Mouse (Mus musculus): ENCODE data around the gene Gm5089.

Gm5089 gene

DNA sequence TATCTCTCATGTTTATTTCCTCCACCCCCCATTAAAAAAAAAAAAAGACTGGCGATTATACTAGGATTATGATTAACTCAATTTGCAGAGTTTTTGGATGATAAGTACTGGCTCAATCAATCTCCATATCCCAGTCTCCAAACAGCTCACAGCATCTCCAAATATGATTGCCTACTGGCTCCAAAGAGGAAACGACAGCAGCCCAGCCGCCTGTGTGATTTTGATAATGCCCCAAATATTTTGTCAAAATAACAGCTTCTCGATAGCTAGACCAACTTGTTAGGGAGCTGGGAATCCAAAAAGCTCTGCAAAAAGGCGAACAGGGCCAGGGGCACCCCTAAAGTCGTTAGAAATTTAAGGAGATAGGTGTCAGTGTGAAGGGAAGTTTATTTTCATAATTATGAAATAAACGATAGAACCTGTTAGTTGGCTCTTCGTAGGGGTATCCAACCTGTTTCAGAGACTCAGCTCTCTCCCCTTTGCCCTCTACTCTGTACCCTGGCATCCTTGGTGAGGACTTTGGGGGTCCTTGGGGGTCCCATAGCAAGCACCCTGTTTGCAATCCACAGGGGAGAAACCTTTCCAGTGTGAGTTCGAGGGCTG lies 27.2 kb upstream of the Gm5089 start:
- no peak for DNase-seq (ENCODE audit: low spot score)

DNA sequence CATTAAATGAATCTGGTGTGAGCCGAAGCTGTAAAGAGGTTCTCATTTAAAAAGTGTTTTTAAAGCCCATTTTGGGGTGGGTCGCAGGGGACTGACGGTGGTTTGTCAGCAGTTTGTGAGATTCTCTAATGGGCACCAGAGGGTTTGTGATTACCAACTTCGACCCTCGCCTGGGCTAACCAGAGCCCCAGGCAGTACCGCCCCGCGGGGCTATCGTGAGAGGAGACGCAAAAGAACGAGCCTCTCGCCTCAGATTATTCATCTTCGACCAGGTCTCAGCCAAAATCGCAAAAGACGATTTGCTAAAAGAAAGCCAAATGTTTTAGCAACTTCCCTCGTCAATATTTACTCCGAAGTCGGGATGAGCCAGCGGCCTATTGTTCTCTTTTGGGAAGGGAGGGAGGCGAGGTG lies 26.4 kb upstream of the Gm5089 start:
- DNase-seq (ENCODE audit: low spot score): no peak

DNA sequence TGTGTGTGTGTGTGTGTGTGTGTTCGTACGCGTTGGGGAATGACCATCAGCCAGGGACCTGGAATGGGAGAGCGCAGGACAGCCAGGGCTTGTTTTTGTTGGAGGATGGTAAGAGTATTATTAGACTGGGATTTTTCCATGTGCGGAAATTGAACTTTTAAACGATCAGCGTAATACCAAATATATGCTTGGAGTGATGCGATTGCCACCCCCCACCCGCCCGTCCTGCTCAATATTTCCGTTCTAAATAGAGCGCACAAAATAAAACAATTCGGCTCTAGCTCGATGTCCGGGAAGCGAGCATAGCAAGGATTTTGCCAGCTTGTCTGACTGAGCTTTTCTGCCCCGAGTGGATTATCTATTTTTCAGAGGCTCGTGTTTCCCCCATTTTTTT lies 25.9 kb upstream of the Gm5089 start:
- DNase-seq (ENCODE audit: low spot score): no peak

DNA sequence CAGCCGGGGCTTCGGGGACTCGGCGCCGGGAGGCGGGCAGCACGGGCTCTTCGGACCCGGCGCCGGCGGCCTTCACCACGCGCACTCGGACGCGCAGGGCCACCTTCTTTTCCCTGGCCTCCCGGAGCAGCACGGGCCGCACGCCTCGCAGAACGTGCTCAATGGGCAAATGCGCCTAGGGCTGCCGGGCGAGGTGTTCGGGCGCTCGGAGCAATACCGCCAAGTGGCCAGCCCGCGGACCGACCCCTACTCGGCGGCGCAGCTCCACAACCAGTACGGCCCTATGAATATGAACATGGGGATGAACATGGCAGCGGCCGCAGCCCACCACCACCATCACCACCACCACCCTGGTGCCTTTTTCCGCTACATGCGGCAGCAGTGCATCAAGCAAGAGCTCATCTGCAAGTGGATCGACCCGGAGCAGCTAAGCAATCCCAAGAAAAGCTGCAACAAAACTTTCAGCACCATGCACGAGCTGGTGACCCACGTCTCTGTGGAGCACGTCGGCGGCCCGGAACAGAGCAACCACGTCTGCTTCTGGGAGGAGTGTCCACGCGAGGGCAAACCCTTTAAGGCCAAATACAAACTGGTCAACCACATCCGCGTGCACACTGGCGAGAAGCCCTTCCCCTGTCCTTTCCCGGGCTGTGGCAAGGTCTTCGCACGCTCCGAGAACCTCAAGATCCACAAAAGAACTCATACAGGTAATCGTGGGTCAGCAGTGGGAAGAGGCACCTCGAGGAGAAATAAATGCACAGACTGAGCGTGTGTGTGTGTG lies 25.3 kb upstream of the Gm5089 start:
- DNase-seq (ENCODE audit: low spot score): no peak

DNA sequence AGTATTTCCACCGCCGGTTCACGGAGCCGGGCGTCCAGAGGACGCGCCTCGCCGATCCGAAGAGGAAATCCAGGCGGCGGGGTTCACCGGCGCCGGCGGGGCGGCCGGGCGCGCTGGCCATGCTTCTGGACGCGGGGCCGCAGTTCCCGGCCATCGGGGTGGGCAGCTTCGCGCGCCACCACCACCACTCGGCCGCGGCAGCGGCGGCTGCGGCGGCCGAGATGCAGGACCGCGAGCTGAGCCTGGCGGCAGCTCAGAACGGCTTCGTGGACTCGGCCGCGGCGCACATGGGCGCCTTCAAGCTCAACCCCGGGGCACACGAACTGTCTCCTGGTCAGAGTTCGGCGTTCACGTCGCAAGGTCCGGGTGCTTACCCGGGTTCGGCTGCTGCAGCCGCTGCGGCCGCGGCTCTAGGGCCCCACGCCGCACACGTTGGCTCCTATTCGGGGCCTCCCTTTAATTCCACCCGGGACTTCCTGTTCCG lies 24.7 kb upstream of the Gm5089 start:
- no peak for DNase-seq (ENCODE audit: low spot score)

DNA sequence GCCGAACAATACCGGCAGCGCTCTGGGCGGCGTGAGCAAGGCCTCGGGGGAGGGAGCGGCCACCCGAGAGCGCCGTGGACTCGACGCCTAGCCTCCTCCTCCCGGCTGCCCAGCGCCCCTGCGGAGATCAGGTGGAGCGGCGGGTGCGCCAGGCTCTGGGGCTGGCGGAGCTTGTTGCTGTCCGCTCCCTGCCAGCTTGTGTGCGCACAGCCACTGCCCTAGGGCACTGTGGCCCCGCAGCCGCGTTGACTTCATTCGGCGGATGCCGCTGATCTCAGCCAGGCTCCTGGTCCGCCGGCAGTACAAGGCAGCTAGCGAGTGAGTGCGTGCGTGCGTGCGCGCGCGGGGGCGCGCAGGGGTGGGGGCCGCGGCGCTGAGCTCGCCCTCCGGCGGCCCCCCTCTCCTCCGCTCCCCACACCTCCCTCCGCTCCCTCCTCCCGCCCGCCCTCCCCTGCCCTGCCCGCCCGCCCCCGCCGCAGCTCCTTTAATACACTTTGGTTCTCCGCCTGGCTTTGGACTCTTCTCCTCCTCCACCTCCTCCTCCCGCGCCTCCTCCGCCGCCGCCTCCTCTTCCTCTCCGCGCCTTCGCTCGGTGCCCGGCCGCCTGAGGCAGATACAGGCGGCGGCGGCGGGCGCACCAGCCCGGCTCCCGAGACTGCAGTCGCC lies 24.1 kb upstream of the Gm5089 start, which contains the start of gene Zic2:
Gene Zic2, plus strand, starts transcription at position 545 of the 666 bp plus-strand sequence.
- DNase-seq (ENCODE audit: low spot score): no peak

DNA sequence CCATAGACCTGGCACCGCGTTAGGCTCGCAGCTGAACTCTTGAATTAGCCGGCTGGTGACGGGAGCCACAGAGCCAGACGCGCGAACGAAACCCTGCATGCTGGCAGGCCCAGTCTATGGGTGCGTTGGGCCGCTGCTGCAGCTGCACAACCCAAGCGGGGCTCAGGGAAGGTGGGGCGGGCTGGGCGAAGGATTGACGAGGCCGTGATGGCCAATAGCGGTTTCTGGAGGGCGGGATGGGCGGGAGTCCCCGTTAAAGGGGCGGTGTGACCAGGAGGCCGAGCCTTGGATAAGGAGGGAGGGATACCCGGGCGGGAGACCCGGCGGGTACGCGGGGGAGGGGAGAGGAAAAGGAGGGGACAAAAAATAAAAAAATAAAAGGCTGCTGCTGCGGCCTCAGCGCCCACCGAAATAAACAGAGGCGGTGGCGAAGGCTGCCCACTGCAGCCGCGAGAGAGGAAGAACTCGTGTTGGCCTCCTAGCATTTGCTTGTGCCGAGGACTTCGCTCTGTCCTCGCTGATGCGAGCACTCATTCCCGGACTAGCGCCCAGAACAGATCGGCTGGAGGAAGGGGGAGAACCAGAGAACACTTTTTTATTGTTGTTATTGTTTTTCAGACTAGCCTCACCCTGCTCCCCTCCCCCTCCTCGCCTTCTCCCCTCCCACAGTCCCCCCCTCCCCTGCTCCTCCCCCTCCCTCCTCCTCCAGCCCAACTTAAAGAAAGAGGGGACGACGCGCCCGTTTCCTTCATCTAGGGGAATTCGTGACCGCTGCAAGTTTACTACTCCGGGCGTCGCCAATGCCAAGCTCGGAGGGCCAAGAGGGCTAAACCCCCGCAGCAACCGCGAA lies 23.4 kb upstream of the Gm5089 start:
- DNase-seq (ENCODE audit: low spot score): no peak

DNA sequence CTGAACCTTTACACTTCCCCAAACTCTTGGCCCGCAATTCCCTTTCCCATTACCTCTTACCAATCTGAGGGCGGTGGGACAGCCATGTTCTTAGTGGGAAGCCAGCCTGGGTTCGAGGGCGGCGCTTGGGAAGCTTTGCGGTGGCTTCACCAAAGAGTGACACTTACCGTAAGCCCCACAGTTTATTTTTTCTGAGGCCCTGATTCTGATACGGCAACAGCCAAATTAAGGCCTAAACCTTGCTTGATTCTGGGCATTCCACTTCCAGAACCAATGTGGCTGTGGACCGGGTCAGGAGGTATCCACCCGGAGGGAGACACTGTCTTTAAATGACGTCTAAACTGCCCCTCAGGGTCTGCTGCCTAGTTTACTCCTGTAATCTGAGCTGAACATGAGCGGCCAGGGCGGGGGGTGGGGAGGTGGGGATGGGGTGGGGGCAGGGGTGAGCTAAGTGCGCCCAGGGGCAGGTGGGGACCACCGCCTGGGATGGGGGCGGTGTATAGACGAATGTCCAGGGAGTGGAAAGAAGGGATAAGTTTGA lies 22.4 kb upstream of the Gm5089 start:
- DNase-seq (ENCODE audit: low spot score): no peak

DNA sequence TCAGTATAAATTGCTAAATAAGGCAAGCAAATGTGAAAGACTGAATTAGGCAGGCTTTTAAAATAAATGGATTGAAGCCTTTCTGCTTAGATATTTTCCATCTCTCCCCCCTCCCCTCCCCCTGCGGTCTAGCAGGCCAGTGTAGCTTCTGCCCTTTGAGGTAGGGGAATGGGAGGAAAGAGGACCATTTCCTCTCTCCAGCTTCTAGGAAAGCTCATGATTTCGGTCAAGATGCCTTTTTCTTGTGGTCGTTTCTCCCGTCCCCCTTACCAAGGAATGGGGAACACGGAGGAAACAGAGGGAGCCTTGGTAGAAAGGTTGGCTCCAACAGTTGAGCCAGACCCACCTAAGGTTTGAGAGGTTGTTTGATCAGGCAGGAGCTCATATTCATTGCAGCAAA lies 21.7 kb upstream of the Gm5089 start:
- DNase-seq (ENCODE audit: low spot score): no peak

DNA sequence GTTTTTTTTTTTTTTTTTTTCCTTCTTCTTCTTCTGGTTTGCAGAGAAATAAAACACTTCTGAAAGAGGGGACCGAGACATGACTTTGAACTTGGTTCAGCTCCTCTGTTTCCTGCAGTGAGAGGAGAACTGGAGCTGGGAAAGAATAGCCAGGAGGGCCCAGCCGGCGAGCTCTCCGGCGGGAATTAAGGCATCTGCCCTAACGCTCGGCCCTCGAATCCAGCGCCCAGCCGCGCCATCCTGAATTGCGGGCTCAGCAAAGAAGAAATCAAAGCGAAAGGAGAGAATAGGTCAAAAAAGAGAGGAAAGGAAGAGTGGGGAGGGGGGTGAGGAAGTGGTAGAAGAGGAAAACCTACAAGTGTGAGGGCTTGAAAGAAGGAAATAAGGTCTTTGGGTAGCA lies 21.2 kb upstream of the Gm5089 start:
- no peak for DNase-seq (ENCODE audit: low spot score)

DNA sequence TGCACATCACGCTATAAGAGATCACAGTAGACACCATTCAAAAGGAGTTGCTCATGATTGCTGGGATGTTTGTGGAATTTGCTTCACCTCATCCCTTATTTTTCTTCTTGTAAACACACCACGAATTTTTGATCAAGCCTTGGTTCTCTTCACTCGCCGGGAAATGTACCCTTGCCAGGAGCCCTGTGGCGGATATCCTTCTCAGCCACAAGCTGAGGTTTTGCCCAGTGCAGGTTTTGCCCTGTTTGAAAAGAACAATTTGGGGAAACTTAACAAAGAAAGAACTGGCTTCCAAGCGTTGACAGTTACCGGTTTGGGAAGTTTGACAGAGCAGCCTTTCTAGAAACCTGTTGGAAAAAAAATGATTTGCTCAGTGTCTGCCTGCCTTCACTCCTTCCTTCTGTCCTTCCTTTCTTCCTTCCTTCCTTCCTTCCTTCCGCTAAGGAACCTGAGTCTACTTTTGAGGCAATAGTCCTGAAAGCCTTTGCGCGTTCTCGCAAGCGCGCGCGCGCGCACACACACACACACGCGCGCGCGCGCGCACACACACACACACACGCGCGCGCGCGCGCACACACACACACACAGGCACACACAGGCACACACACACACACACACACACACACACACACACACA lies 20.7 kb upstream of the Gm5089 start:
- no peak for DNase-seq (ENCODE audit: low spot score)

DNA sequence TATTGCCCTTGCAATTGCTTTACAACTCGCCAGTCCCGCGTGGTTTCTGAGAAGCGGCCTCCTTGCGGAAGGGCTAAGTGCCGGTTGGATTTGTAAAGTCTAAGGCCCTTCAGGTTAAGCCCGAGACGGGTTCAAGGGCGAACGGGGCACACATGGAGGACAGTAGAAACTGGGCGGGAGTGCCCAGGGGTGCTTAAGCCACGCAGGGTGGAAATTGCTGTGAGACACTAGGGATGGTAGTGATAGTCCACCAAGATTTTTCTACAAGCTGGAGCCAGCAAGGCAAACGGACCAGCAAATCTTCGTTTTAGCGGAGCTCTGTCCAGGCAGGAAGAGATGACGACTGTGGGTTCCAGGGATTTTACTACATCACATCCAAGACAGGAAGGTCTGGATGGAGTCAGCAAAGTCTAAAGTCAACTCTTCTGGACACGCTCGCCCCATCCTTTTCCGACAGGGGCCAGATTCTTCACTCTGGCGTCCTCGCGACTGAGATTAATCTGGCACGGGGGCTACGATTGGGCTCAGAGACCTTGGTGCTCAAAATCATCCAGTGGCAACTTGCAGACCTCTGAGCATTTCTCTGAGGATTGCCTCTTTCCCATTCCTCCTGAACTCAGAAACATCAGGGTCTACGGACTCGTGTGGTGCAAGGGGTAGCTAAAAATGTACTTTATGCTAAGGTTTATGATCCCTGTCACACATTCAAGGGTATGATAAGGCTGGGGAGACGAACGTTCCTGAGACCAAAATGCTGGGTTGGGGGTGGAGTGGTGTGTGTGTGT lies 18.2 kb upstream of the Gm5089 start:
- DNase-seq (ENCODE audit: low spot score): no peak

DNA sequence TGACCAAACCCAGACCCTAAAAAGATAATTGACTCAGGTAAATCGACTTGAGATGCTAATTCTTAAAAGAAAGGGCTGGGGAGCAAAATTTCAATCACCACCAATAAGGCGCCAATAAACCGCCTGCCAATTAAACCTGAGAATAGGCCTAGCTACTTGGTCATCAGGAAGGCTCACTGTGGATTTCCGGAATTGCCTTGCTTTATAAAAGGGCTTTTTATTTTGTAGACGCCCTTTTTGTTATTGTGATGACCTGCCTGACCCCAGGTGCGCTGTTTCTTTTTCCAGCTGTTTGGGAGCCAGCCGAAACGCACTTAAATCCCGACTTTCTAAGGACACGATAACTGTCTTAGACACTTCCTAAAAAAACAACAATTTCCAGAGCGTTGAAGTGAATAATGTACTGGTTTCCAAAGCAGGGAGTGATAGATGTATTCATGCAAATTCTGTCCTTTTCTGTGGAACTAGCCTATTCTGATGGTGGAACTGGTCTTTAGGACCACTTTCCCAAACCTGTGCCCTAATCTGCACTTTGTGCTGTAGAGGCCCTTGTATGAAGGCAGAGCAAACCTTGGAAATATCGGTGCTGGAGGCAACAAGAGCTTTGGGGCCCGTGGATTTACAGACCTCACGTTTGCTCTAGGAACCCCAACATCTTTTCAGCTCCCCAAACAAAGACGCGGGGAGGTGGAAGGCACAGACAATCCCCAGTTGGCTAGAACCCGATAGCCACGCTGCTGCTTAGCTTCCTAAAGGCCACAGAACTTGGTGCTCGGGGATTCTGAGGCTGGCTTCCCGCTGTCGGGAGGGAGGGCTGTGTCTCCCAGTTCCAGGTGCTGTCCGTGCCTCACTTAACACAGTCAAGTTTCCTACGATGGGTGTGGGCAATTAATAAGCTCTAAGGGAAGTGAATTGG lies 17.3 kb upstream of the Gm5089 start:
- no peak for DNase-seq (ENCODE audit: low spot score)

DNA sequence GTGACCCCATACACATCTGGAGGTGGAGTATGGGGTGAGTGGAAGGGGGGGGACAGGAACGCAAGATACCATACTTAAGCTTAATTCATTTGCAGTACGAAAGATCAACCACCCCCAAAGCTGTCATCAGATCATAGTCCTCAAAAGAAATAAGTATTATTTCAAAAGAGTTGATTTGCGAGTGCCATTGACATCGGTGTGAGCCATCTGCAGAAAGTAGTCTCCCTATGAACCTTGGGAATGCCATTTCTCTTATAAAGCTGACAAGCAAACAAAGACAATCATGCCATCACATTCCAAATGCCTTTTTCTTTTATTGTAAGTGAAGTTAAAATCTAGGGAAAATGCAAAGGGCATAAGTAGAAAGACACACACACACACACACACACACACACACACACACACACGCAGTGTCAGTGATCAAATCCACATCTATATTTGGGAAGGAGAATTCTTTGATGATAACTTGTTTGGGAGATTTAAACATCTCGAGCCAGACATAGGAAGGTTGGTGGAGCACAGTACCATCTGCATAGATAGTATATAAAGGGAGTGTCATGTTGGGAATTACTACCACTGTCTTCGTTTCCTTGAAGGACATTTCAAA lies 15.9 kb upstream of the Gm5089 start:
- DNase-seq (ENCODE audit: low spot score): no peak

DNA sequence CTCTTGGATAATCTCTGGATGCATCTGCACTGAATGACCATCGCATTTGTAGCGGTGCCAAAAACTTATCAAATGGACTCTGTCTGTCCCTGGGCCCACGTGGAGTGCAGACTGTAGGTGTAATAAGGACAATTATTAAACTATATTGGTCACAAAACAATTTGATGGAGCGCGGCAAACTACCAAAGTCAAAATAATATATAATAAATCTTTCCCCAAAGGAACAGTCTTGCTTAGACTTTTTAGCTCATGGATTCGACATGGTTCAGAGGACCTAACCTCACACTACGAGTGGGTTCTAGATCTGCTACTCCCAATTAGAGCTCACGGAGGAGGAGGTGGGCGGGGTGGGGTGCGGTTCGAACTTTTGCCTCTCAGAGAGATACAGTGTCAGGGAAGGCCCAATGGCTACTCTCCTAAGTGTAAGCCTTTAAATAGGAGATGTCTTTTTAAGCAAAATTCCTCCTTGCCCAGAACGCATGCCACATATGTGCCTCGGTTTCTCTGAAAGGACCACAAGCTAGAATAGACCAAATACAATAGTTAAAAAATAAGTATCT lies 15.1 kb upstream of the Gm5089 start:
- DNase-seq (ENCODE audit: low spot score): no peak

DNA sequence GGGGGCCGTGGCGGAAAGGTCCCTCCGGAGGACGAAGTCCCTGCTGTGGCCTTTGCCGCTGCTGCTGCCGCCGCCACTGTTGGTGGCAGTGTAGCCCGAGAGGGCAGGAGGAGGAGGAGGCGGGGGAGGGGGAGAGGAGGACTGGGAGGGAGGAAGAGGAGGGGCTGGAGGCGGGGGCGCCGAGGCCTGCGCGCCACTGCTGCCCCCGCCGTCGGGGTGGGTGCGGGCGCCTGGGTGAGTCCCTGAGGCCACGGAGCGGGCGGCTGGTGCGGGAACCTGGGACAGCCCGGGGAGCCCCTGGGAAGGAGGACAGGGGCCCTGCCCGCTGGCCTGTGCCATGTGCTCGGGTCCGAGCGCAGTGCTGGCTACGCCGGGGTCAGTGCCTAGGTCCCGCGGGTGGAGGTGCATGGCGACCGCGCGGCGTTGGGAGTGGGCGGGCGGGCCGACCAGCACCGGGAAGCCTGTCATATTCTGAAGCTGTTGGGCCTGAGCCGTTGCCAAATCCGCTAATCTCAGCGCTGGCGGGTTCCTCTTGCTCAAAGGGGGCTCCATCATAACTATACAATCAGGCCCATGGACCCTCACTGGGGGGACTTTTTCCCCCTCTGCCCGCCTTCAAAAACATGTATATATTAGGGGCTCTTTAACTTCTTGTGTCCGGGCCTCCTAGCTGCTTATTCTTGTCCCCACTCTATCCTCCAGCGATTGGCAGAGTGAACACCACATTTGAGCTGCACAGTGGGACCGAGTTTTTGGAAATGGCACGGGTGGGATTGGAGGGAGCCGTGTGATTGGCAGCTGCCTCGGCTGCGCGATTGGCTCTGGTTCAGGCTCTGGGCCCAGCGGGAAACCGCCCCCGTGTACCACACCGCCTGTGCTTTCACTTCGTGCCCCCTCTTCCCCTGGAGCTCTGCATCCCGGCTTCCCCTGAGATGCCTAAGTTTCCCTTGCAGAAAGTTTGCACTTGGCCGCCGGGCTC lies 14.1 kb upstream of the Gm5089 start, which contains the start of gene Zic5:
Gene Zic5, minus strand, starts transcription at position 915 of the 979 bp plus-strand sequence.
- no peak for DNase-seq (ENCODE audit: low spot score)

DNA sequence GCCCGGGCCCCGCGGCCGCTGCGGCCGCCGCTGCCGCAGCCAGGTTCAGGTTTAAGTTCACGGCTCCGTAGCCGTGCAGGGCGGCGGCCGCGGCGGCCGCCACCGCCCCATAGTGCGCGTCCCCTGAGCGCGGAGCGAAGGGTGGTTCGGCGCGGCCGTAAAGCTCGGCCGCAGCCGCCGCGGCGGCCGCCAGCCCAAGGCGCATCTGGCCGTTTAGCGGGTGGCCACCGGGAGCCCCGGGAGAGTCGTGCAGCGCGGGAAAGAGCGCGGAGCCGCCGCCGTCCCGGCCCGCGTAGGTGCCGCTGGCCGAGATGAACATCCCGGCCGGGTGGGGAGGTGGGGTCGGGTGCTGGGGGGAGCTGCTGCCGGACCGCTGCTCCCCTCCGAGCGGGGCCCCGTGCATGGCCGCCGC lies 13.4 kb upstream of the Gm5089 start:
- DNase-seq (ENCODE audit: low spot score): no peak

Measured in adipocyte (in vitro differentiated cells).